Mouse (Mus musculus) kidney, adult 2 months (tissue): ENCODE data around the gene Arhgap1. TPM values are rescaled to one million over a fixed set of nuclear protein-coding genes. Genes with fewer than 3 reads are reported as not detected.

Experiments used
- DNase-seq: peaks from one replicate; pipeline ENCODE4 v3.0.0; 2021
- H3K27ac ChIP-seq: fragments of 200-500 bp; 2 replicates; pipeline ENCODE4 v1.5.1; 2012; ENCODE audit warnings: low read depth, low read length, control low read depth, inconsistent platforms; ENCODE audit not compliant: insufficient read depth
- H3K27me3 ChIP-seq: fragments of 200-500 bp; replicated peaks from 2 replicates; pipeline ENCODE4 v1.6.1; 2012; ENCODE audit warnings: mild to moderate bottlenecking, moderate library complexity, low read length, inconsistent platforms; ENCODE audit not compliant: control insufficient read depth, insufficient read depth
- H3K36me3 ChIP-seq: fragments of 200-500 bp; 2 replicates; pipeline ENCODE4 v1.6.1; 2012; ENCODE audit warnings: mild to moderate bottlenecking, moderate library complexity, low read length, inconsistent platforms; ENCODE audit not compliant: control insufficient read depth, insufficient read depth
- H3K4me1 ChIP-seq: fragments of 200-500 bp; 2 replicates; pipeline ENCODE4 v1.6.1; 2011; ENCODE audit warnings: low read length; ENCODE audit not compliant: control insufficient read depth, insufficient read depth
- H3K4me3 ChIP-seq: fragments of 200-500 bp; 2 replicates; pipeline ENCODE4 v1.5.1; 2011; ENCODE audit warnings: mild to moderate bottlenecking, low read depth, low read length, control low read depth; ENCODE audit not compliant: insufficient read depth
- CTCF ChIP-seq: fragments of 200-500 bp; conservative IDR thresholded peaks from 2 replicates; pipeline ENCODE4 v1.5.1; 2011; ENCODE audit warnings: low read depth, mild to moderate bottlenecking, control low read depth, low read length, moderate library complexity, mixed read lengths; ENCODE audit not compliant: insufficient read depth, insufficient read length
- POLR2A ChIP-seq: fragments of 200-500 bp; IDR thresholded peaks from one replicate; pipeline ENCODE4 v1.6.1; 2011; ENCODE audit warnings: low read depth, low read length, control low read depth
- WGBS: fragments of 180-500 bp; shearing (Covaris S2); methylation state at CpG from one replicate; pipeline ENCODE4 v1.1.7; 2018; 5-methylcytosine and 5-hydroxymethylcytosine counted together
- polyA plus RNA-seq: library from polyadenylated mRNA; depleted of rRNA; stranded (reverse); fragments of >200 nt; gene quantifications from 2 replicates; pipeline ENCODE4 v1.2.3, GENCODE M21; 2012

The Arhgap1 gene
- polyA plus RNA-seq, 1 experiment = 90.2 TPM

DNA sequence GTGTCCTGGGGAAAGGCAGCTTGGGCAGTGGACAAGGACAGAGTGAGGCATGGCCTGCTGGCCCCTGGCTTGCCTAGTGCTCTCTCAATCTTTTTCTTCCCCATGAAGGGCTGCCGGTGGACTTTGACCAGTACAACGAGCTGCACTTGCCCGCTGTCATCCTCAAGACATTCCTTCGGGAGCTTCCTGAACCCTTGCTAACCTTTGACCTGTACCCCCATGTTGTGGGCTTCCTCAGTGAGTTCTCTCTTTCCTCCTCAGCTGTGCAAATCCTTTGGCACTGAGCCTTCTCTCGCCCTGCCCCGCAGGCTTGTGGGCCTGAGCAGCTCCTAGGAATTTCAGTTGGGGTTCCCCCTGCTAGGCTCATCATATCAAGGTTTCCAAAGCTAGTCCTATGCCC lies 20.4 kb downstream of the Arhgap1 start:
- WGBS = 42% methylated on average over 6 of the region's 6 CpGs
- Histone ChIP-seq H3K36me3 (0 out of 2 replicates have a peak, but pooled peaks cover 1% of the 10 kb centered on the region), H3K27ac (peak overlapping the region; percentile 22), H3K4me1 (no peaks in the 10 kb centered on the region; the same call in 1 of the 2 replicates), H3K27me3 (no peaks in the 10 kb centered on the region), H3K4me3 (no peak overlapping the region)
- DNase-seq = peak; percentile 89
- TF ChIP-seq POLR2A (no peak), CTCF (no peak)

DNA sequence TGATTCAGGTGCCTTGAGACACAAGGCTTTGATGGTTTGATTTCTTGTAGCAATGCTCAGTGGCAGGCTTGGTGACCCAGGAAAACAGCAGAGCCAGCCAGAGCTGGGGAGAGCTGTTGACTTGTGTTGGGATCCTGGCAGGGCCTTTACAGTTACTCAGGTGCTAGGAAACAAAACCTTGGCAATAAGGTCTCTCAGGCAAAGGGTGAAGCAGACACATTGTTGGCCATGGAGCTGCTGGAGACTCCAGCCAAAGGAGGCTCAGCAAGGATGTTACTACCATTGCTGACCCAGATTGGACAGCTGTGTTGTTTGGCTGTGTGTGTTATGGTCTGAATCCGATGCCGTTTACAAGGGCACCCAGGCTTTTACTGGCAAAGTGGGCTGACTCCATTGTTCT lies 23.9 kb downstream of the Arhgap1 start:
- no peak overlapping the region for H3K27ac ChIP-seq
- H3K27me3 ChIP-seq = no peaks in the 10 kb centered on the region
- TF ChIP-seq POLR2A (no peak), CTCF (no peak)
- no peak overlapping the region for H3K4me3 ChIP-seq
- WGBS = 80% methylated on average over 2 of the region's 2 CpGs
- no peak for DNase-seq
- no peaks in the 10 kb centered on the region; the same call in 1 of the 2 replicates for H3K4me1 ChIP-seq
- H3K36me3 ChIP-seq = peaks cover 8% of the 10 kb centered on the region

- Histone ChIP-seq H3K36me3 (peaks cover 8% of the 10 kb centered on the region), H3K27me3 (no peaks in the 10 kb centered on the region), H3K4me3 (no peak overlapping the region), H3K4me1 (no peaks in the 10 kb centered on the region; the same call in 1 of the 2 replicates), H3K27ac (no peak overlapping the region)
- no peak for TF ChIP-seq POLR2A
- no peak for TF ChIP-seq CTCF
- WGBS = 88% methylated on average over 5 of the region's 5 CpGs
- DNase-seq = no peak
These were observed 25.2 kb downstream of the Arhgap1 start for GRCm38 (mm10) chr2:91674895-91675294.

DNA sequence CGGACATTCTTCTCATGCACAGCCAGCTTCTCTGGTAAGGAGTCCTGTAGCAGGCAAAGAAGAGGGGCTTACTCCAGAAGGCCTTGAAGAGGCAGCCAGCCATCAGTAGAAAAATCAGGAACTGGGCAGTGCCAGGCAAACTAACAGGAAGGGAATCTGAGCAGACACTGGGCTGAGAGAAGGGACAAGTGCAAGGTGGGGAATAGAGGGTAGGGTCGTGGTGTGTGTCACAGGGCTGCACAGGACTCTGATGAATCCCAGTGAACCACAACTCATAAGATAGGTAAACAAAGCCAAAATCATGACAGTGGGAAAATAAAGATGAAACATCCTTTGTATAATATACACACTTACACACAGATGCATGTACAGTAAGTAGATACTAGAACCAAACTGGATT lies 26.8 kb downstream of the Arhgap1 start:
- H3K36me3 ChIP-seq = peaks cover 8% of the 10 kb centered on the region
- H3K4me1 ChIP-seq = no peaks in the 10 kb centered on the region; the same call in 1 of the 2 replicates
- H3K27ac ChIP-seq = no peak overlapping the region
- DNase-seq = no peak
- H3K27me3 ChIP-seq = no peaks in the 10 kb centered on the region
- H3K4me3 ChIP-seq = no peak overlapping the region
- WGBS = 66% methylated on average over 2 of the region's 2 CpGs
- TF ChIP-seq POLR2A = no peak
- no peak for TF ChIP-seq CTCF

GRCm38 (mm10) chr2:91676961-91677360 lies 27.3 kb downstream of the Arhgap1 start:
- no peaks in the 10 kb centered on the region; the same call in 1 of the 2 replicates for H3K4me1 ChIP-seq
- no peaks in the 10 kb centered on the region for H3K27me3 ChIP-seq
- no peak for TF ChIP-seq CTCF
- no peak for TF ChIP-seq POLR2A
- no peak for DNase-seq
- H3K27ac ChIP-seq = no peak overlapping the region
- peaks cover 10% of the 10 kb centered on the region for H3K36me3 ChIP-seq
- no peak overlapping the region for H3K4me3 ChIP-seq

DNA sequence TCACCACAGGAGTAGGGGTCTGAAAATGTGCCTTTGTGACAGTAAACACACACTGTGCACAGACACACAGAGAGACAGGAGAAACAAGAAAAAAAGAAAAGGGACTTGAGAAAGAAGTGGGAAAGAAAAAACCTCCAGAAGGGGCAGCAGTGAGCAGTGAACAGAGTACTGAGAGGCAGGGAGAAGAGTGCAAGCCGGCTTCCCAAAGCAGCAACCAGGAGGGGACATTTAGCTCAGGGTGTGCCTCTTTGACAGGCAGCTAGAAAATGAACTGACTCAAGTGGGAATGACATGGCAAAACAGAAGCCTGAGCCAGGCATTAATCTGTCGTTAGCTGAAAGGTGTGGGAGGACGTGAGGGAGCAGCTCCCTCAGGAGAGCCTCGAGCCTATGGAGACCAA lies 33.2 kb downstream of the Arhgap1 start:
- Histone ChIP-seq H3K4me1 (no peaks in the 10 kb centered on the region; the same call in 1 of the 2 replicates), H3K27ac (no peak overlapping the region), H3K4me3 (no peak overlapping the region), H3K36me3 (peaks cover 7% of the 10 kb centered on the region), H3K27me3 (no peaks in the 10 kb centered on the region)
- 55% methylated on average over 4 of the region's 4 CpGs for WGBS
- TF ChIP-seq POLR2A (no peak), CTCF (peak; percentile 39; the same call in 1 of the 2 replicates)
- peak; percentile 51 for DNase-seq

GRCm38 (mm10) chr2:91683919-91684318 lies 34.3 kb downstream of the Arhgap1 start:
- Histone ChIP-seq H3K36me3 (peaks cover 7% of the 10 kb centered on the region), H3K27ac (no peak overlapping the region), H3K4me1 (no peaks in the 10 kb centered on the region; the same call in 1 of the 2 replicates), H3K4me3 (no peak overlapping the region), H3K27me3 (no peaks in the 10 kb centered on the region)
- TF ChIP-seq POLR2A (no peak), CTCF (no peak)
- no peak for DNase-seq
- WGBS = 83% methylated on average over 8 of the region's 8 CpGs
